Mouse (Mus musculus): ENCODE data around the gene H2al3. TPM values are rescaled to one million over a fixed set of nuclear protein-coding genes. Genes with fewer than 3 reads are reported as not detected.

H2al3 gene
- 167 TPM for polyA plus RNA-seq (2014; fragmentation: Illumina TruSeq; extraction: RNeasy Lipid Tissue Mini Kit (QIAGEN cat#74804); ENCODE audit: low read depth, low replicate concordance)

GRCm38 (mm10) chrX:9849403-9849802 is at the start of gene H2al3:
Gene H2al3 (plus strand): TSS chrX:9849703.

GRCm38 (mm10) chrX:9846628-9847027 is 2.9 kb upstream of the H2al3 start, which contains the start of gene Hypm:
Gene Hypm (plus strand): TSS chrX:9846928.

DNA sequence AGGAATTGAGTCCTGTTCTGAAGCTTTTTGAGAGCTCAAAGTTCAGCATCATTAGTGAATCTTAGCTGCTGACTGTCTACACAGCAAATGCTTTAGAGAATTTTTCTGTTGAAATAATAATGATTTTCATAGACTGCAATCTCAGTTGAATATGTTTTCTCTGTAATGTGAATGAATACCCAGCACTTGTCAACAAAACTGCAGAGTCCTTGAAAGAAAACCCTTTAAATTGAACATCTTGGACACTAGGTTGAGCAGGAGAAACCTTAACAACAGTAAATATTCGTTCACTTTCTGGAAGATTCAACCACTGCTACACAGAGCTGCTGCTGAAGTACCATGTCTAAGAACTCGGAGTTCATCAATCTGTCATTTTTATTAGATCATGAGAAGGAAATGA is 35.8 kb downstream of the H2al3 start, which contains the start of gene Sytl5:
Gene Sytl5, plus strand, starts transcription at position 301 of the 400 bp plus-strand sequence.

Other genes with a start within 250 kb of the H2al3 start
- gene Dynlt3, start 186.7 kb upstream of the H2al3 start, polyA plus RNA-seq (2014; fragmentation: Illumina TruSeq; extraction: RNeasy Lipid Tissue Mini Kit (QIAGEN cat#74804); ENCODE audit: low read depth, low replicate concordance): 78.2 TPM
- 242 TPM for gene Hypm, start 2.8 kb upstream of the H2al3 start, polyA plus RNA-seq (2014; fragmentation: Illumina TruSeq; extraction: RNeasy Lipid Tissue Mini Kit (QIAGEN cat#74804); ENCODE audit: low read depth, low replicate concordance)
- 4.0 TPM for gene Sytl5, start 35.9 kb downstream of the H2al3 start, polyA plus RNA-seq (2014; fragmentation: Illumina TruSeq; extraction: RNeasy Lipid Tissue Mini Kit (QIAGEN cat#74804); ENCODE audit: low read depth, low replicate concordance)